Mouse (Mus musculus): ENCODE measurements around the gene Rpn1.

GRCm38 (mm10) chr6:88067722-88068121 is 16.6 kb upstream of the Rpn1 start:
- no peak for TF ChIP-seq TAL1 (IDR thresholded peaks at IDR 0.05; ENCODE audit: low read length)
- no peak for TF ChIP-seq GATA1 (IDR thresholded peaks at IDR 0.05; ENCODE audit: low read length)

Data from erythroblast, embryonic 14.5 days (primary cell).